Mouse (Mus musculus) liver, embryonic 14.5 days (tissue): ENCODE measurements at regions not wholly inside any gene's neighbourhood (a gene's known extent, or its start where the extent isn't known, plus 50 kb on each side); places are given as distances from the start of the nearest gene placed in this dataset.

Experiments
- CTCF ChIP-seq: IDR thresholded peaks from 2 replicates; pipeline ENCODE4 v1.5.1; 2016; ENCODE audit warnings: antibody characterized with exemption, low read depth, control low read depth
- EP300 ChIP-seq: IDR thresholded peaks from 2 replicates; pipeline ENCODE4 v1.6.1; 2016; ENCODE audit warnings: antibody characterized with exemption, low read depth

- TF ChIP-seq CTCF (no peak), EP300 (no peak)
These were observed 252.5 kb upstream of the Mad2l1 start for GRCm38 (mm10) chr6:66282566-66283115.
